Mouse (Mus musculus): Measurements from ENCODE around the gene Fam71e2.

DNA sequence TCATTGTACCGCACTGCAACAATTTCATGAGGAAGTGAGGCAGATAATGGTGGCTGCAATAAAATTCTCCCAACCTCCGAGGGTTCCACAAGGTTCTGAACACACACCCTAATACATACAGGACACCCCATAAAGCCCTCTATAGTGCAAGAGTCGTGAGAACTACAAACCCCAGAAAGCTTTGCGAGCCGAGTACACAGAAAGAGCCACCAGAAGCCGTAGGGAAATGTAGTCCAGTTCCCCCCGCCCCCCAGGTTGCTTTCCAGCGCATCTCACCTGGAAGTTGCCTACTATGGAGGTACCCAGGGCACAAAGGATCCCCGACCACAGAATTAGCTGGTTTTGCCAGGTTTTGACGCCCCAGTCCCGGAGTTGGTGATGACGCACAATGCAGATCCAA lies 47.6 kb downstream of the Fam71e2 start:
- TF ChIP-seq CTCF (IDR thresholded peaks at IDR 0.05; ENCODE audit: control insufficient read depth, insufficient read depth, insufficient read length) (no peak), USF1 (IDR thresholded peaks at IDR 0.05; ENCODE audit: low read depth) (no peak), CEBPB (IDR thresholded peaks at IDR 0.05; ENCODE audit: low read depth) (no peak), MYOG (IDR thresholded peaks at IDR 0.05; ENCODE audit: control insufficient read depth, extremely low read depth, insufficient read length) (no peak), MAX (IDR thresholded peaks at IDR 0.05) (no peak), MYOD1 (IDR thresholded peaks at IDR 0.05; ENCODE audit: control insufficient read depth, insufficient read length, low read depth) (no peak), FOSL1 (IDR thresholded peaks at IDR 0.05; ENCODE audit: insufficient read depth, low read length, poor library complexity, severe bottlenecking) (no peak)
